Mouse (Mus musculus): ENCODE results near the gene Bco1.

The Bco1 gene

GRCm38 (mm10) chr8:117156149-117156548 lies 60.5 kb downstream of the Bco1 start:
- 75% methylated on average over 4 of the region's 4 CpGs for WGBS

GRCm38 (mm10) chr8:117156866-117157768 lies 61.5 kb downstream of the Bco1 start:
- 8% methylated on average over 33 of the region's 33 CpGs for WGBS

- WGBS: under 1% methylated on average over 45 of the region's 45 CpGs
Measured at GRCm38 (mm10) chr8:117157769-117158091, 62.1 kb downstream of the Bco1 start.

GRCm38 (mm10) chr8:117158135-117158761 lies 62.6 kb downstream of the Bco1 start, which contains the start of gene Gan:
TSS of gene Gan (plus strand) at chr8:117158135.
- WGBS: under 1% methylated on average over 64 of the region's 65 CpGs

- WGBS: 54% methylated on average over 5 of the region's 5 CpGs
Measured at GRCm38 (mm10) chr8:117159031-117159430, 63.4 kb downstream of the Bco1 start.

- 89% methylated on average over 4 of the region's 4 CpGs for WGBS
Measured at GRCm38 (mm10) chr8:117164912-117165311, 69.3 kb downstream of the Bco1 start.

GRCm38 (mm10) chr8:117165542-117165941 lies 69.9 kb downstream of the Bco1 start:
- 93% methylated on average over 4 of the region's 4 CpGs for WGBS

- 78% methylated on average over 2 of the region's 2 CpGs for WGBS
Measured at GRCm38 (mm10) chr8:117166515-117166914, 70.9 kb downstream of the Bco1 start.

- WGBS: 83% methylated on average over 8 of the region's 8 CpGs
Measured at GRCm38 (mm10) chr8:117167243-117167883, 71.7 kb downstream of the Bco1 start.

GRCm38 (mm10) chr8:117168378-117168777 lies 72.7 kb downstream of the Bco1 start:
- 94% methylated on average over 9 of the region's 9 CpGs for WGBS

GRCm38 (mm10) chr8:117171826-117172225 lies 76.2 kb downstream of the Bco1 start:
- 86% methylated on average over 3 of the region's 3 CpGs for whole genome bisulfite sequencing

GRCm38 (mm10) chr8:117172904-117173303 lies 77.2 kb downstream of the Bco1 start:
- WGBS: 29% methylated on average over 7 of the region's 7 CpGs

GRCm38 (mm10) chr8:117173690-117174089 lies 78.0 kb downstream of the Bco1 start:
- WGBS: 95% methylated on average over 3 of the region's 3 CpGs

GRCm38 (mm10) chr8:117174536-117174935 lies 78.9 kb downstream of the Bco1 start:
- 67% methylated on average over 5 of the region's 5 CpGs for WGBS

- WGBS: 68% methylated on average over 5 of the region's 5 CpGs
Measured at GRCm38 (mm10) chr8:117176308-117176707, 80.7 kb downstream of the Bco1 start.

GRCm38 (mm10) chr8:117177236-117177635 lies 81.6 kb downstream of the Bco1 start:
- 74% methylated on average over 7 of the region's 7 CpGs for WGBS

- WGBS: 87% methylated on average over 2 of the region's 2 CpGs
Measured at GRCm38 (mm10) chr8:117178039-117178438, 82.4 kb downstream of the Bco1 start.

- 68% methylated on average over 6 of the region's 6 CpGs for WGBS
Measured at GRCm38 (mm10) chr8:117178676-117179075, 83.0 kb downstream of the Bco1 start.

- 98% methylated on average over 4 of the region's 4 CpGs for WGBS
Measured at GRCm38 (mm10) chr8:117182746-117183145, 87.1 kb downstream of the Bco1 start.
